Mouse (Mus musculus) forebrain, embryonic 14.5 days (tissue): ENCODE measurements at regions not wholly inside any gene's neighbourhood (a gene's known extent, or its start where the extent isn't known, plus 50 kb on each side); places are given as distances from the start of the nearest gene placed in this dataset.
"Not testable (repeated sequence)": the region's sequence is repeated elsewhere in the genome, so short reads cannot be mapped to it uniquely, and the experiment has no call there.

Experiments used
- ATAC-seq: fragments of 200-750 bp; cut with Nextera tagmentation; 2 replicates; pipeline ENCODE4 v1.8.0; 2017; ENCODE audit warnings: mild to moderate bottlenecking, moderate library complexity
- DNase-seq: peaks from one replicate; pipeline ENCODE4 v3.0.0-alpha.2; 2015; ENCODE audit warnings: low spot score
- H3K27ac ChIP-seq: fragments of 300-500 bp; sonication (generic); 2 replicates; pipeline ENCODE4 v1.5.1; 2014; ENCODE audit warnings: low read depth, mild to moderate bottlenecking, control low read depth, low read length, moderate library complexity
- H3K27me3 ChIP-seq: fragments of 300-500 bp; sonication (generic); replicated peaks from 2 replicates; pipeline ENCODE4 v1.6.1; 2014; ENCODE audit warnings: low read length, control low read depth, mixed read lengths; ENCODE audit not compliant: control insufficient read depth, insufficient read depth
- H3K36me3 ChIP-seq: fragments of 300-500 bp; sonication (generic); 2 replicates; pipeline ENCODE4 v1.6.1; 2014; ENCODE audit warnings: low read length, control low read depth; ENCODE audit not compliant: control insufficient read depth, insufficient read depth
- H3K4me1 ChIP-seq: fragments of 300-500 bp; sonication (generic); 2 replicates; pipeline ENCODE4 v1.6.1; 2014; ENCODE audit warnings: antibody characterized with exemption, low read length, control low read depth; ENCODE audit not compliant: control insufficient read depth, insufficient read depth
- H3K4me2 ChIP-seq: fragments of 300-500 bp; sonication (generic); 2 replicates; pipeline ENCODE4 v1.6.1; 2014; ENCODE audit warnings: mild to moderate bottlenecking, control low read depth, low read length
- H3K4me3 ChIP-seq: fragments of 300-500 bp; sonication (generic); 2 replicates; pipeline ENCODE4 v1.5.1; 2014; ENCODE audit warnings: low read depth, low read length, control low read depth
- H3K9ac ChIP-seq: fragments of 300-500 bp; sonication (generic); 2 replicates; pipeline ENCODE4 v1.6.1; 2014; ENCODE audit warnings: mild to moderate bottlenecking, low read length, control low read depth, moderate library complexity
- H3K9me3 ChIP-seq: fragments of 300-500 bp; sonication (generic); replicated peaks from 2 replicates; pipeline ENCODE4 v1.6.1; 2016; ENCODE audit warnings: low read length, control low read depth, mixed read lengths; ENCODE audit not compliant: control insufficient read depth
- WGBS: fragments of 180-500 bp; shearing (Covaris S2); extraction: QIAGEN DNeasy Blood & Tissue Kit; methylation state at CpG from one replicate; pipeline ENCODE4 v1.1.7; 2014; 5-methylcytosine and 5-hydroxymethylcytosine counted together

DNA sequence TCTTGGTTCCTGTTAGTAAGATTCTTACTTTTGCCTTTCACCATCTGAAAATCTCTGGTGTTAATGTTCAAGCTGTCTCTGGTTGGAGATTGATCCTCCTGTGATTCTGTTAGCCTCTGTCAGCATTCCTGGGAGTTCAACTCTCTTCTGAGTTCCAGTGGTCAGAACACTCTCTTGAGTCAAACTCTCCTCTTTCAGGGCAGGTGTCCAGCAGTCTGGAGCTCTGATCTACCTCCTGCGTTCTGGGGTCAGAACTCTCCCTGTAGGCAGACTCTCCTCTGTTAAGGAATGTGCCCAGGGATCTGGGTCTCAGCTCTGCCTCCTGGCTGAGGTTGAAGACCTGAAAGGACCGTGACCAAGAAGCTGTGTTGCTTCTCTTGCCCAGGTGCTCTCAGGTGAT, 581.3 kb downstream of the H2al1n start:
- not testable (repeated sequence) for H3K9ac ChIP-seq, H3K4me3 ChIP-seq, DNase-seq, H3K4me2 ChIP-seq, H3K9me3 ChIP-seq, H3K36me3 ChIP-seq, H3K27ac ChIP-seq, H3K27me3 ChIP-seq, ATAC-seq, H3K4me1 ChIP-seq
- 88% methylated on average over 2 of the region's 2 CpGs for WGBS

GRCm38 (mm10) chrX:14835862-14836261, 624.9 kb downstream of the H2al1n start:
- Histone ChIP-seq H3K9me3 (no peaks in the 10 kb centered on the region), H3K36me3 (no peaks in the 10 kb centered on the region), H3K4me1 (no peaks in the 10 kb centered on the region), H3K9ac (no peak overlapping the region), H3K4me2 (no peak overlapping the region), H3K27ac (no peak overlapping the region), H3K27me3 (no peaks in the 10 kb centered on the region), H3K4me3 (no peak overlapping the region)
- ATAC-seq (no peak), DNase-seq (peak; percentile 3)
- WGBS: 62% methylated on average over 4 of the region's 4 CpGs

DNA sequence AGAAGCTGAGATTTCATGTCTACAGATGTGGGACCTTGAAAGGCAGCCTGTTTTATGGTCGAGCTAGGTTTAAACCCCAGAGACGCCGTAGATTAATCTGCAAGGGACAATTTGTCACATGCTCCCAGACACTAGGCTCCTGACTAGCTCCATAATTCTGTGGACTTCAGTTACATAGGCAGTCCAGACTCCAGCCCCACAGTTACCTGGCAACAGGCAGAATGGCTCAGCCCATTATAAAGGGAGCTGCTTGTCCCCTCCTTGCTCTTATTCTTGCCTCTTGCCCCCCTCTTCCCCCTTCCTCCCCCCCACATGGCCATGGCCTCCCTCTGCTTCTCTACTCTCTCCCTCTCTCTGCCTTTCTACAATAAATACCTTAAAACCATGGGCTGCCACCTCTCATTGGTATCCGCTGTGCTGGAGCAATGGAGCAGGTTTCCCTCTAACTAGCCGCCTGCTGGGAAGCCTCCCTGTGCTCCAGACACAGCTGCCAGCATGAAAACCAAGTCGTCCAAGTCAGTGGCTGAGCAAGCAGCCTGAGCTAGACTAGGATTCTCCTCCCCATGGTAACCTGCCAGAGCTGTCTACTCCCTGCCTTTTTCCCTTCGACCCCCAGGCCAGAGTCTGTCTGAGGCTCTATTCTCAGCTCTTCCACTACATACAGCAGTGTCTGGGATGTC, 628.9 kb downstream of the H2al1n start:
- H3K4me2 ChIP-seq: no peak overlapping the region
- H3K4me3 ChIP-seq: no peak overlapping the region
- no peaks in the 10 kb centered on the region for H3K36me3 ChIP-seq
- DNase-seq: peak; percentile 5
- peak; percentile 62; the same call in 1 of the 2 replicates for ATAC-seq
- H3K4me1 ChIP-seq: no peaks in the 10 kb centered on the region
- no peak overlapping the region for H3K9ac ChIP-seq
- H3K27ac ChIP-seq: no peak overlapping the region
- H3K27me3 ChIP-seq: no peaks in the 10 kb centered on the region
- H3K9me3 ChIP-seq: no peaks in the 10 kb centered on the region
- 50% methylated on average over 7 of the region's 7 CpGs for WGBS

DNA sequence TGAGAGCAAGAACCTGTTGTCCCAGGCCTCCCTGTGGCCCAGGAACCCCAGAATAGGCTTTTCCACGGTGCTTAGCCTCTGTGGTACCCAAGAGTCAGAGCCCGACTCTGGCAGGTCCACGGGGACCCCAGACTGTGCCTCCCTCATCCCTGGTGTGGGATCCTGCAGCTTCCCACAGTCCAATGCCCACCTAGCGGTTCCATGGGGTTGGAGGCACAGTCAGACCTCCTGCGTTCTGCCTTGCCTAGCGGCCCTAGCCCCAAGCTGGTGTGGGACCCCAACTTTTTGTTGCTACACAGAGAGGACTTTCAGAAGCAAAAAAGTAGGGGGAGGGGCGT, 629.4 kb downstream of the H2al1n start:
- H3K4me2 ChIP-seq: no peak overlapping the region
- no peak overlapping the region for H3K4me3 ChIP-seq
- no peaks in the 10 kb centered on the region for H3K9me3 ChIP-seq
- H3K27me3 ChIP-seq: no peaks in the 10 kb centered on the region
- no peak overlapping the region for H3K27ac ChIP-seq
- no peaks in the 10 kb centered on the region for H3K36me3 ChIP-seq
- DNase-seq: no peak
- no peak overlapping the region for H3K9ac ChIP-seq
- ATAC-seq: no peak
- H3K4me1 ChIP-seq: no peaks in the 10 kb centered on the region
- WGBS: 73% methylated on average over 7 of the region's 7 CpGs

- Histone ChIP-seq H3K4me2 (no peak overlapping the region), H3K9me3 (no peaks in the 10 kb centered on the region), H3K36me3 (no peaks in the 10 kb centered on the region), H3K9ac (no peak overlapping the region), H3K4me1 (no peaks in the 10 kb centered on the region), H3K4me3 (no peak overlapping the region), H3K27ac (no peak overlapping the region), H3K27me3 (no peaks in the 10 kb centered on the region)
- ATAC-seq (no peak), DNase-seq (no peak)
These were observed 634.4 kb downstream of the H2al1n start for GRCm38 (mm10) chrX:14845353-14845752.

GRCm38 (mm10) chrX:14884612-14885011, 673.7 kb downstream of the H2al1n start:
- 71% methylated on average over 3 of the region's 3 CpGs for WGBS
- H3K4me1 ChIP-seq: no peaks in the 10 kb centered on the region
- H3K27me3 ChIP-seq: no peaks in the 10 kb centered on the region
- DNase-seq: peak; percentile 65
- no peak overlapping the region for H3K4me3 ChIP-seq
- H3K4me2 ChIP-seq: no peak overlapping the region
- H3K9me3 ChIP-seq: no peaks in the 10 kb centered on the region
- ATAC-seq: peak; percentile 72; the same call in 1 of the 2 replicates
- H3K9ac ChIP-seq: no peak overlapping the region
- no peak overlapping the region for H3K27ac ChIP-seq
- no peaks in the 10 kb centered on the region for H3K36me3 ChIP-seq
